Mouse (Mus musculus) gastrocnemius, postnatal 36 days (tissue): ENCODE results near the gene Ganab. TPM values are rescaled to one million over a fixed set of nuclear protein-coding genes. Genes with fewer than 3 reads are reported as not detected.

Experiments used
- DNase-seq, 2 experiments: peaks; one replicate each; pipeline ENCODE4 v3.0.0; 2022
- intact Hi-C: fragments of 180-260 bp; cut with DNase I; formaldehyde crosslinking; loops from one replicate; pipeline ENCODE4 v1.15.1; 2025
- microRNA-seq, 2 experiments: library from miRNA; unstranded; fragments of <30 nt; microRNA quantifications; one replicate each; pipeline ENCODE4 v1.2.0; 2021
- total RNA-seq, 2 experiments: library from RNA; stranded (reverse); gene quantifications; 2 replicates each; pipeline ENCODE4 v1.2.3; 2021

Ganab gene
- total RNA-seq, 2 experiments from 2014 or later: 19.3 to 19.9 TPM

DNA sequence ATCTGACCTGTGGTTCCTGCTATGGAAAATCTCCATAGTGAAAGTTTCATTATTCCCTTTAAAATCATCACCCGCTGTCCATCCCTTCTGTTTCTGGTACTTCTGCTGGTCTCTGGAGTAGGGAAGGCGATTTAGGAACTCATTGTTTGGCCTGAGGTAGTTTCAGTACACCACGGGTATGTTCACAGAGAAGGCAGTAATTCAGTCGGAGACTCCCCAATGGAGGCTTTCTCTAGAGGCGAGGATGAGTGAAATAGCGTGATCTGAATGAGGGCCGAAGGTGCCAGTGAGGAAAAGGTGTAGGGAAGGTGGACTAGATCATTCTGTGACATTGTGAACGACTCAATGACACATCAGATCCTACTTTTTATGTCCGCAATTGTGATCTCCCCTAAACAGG, 56.3 kb downstream of the Ganab start:
- DNase-seq: no peak
- intact Hi-C loops: no loop called here

DNA sequence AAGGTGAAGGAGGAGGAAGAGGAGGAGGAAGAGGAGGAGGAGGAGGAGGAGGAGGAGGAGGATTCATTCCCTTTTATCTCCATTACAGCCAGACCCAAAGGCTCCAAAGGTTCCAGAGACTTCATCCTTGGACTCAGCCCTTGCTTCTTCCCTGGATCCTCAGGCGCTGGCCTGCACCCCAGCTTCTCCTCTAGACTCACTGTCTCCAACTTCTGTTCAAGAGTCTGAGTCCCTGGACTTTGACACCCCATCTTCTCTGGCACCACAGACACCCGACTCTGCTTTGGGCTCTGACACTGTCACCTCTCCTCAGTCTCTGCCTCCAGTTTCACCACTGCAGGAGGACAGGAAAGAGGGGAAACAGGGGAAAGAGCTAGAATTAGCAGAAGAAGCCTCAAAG, 64.4 kb downstream of the Ganab start:
- intact Hi-C loops: no loop called here
- DNase-seq: no peak

DNA sequence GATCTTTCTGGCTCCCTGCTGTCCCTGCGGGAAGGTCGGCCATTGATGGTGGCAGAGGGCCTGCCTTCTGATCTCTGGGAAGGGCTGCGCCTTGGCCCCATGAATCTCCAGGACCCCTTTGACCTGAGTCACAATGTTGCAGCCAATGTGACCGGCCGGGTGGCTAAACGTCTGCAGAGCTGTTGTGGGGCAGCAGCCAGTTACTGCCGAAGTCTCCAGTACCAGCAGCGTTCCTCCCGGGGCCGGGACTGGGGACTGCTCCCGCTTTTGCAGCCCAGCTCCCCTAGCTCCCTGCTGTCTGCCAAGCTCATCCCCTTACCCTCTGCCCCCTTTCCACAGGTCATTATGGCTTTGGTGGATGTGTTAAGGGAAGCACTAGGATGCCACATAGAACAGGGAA, 67.2 kb downstream of the Ganab start:
- DNase-seq: no peak

DNA sequence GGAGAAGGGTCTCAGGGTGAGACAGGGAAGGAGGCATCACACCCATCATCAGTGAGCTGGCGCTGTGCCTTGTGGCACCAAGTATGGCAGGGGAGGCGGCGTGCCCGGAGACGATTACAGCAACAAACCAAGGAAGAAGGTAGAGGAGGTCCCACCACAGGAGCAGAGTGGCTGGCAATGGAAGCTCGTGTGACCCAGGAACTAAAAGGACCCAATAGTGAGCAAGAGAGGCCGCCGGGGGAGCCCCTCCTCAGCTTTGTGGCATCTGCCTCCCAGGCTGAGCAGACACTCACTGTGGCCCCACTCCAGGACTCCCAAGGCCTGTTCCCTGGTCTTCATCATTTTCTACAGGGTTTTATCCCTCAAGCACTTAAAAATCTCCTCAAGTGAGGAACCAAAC, 67.9 kb downstream of the Ganab start:
- DNase-seq: peak in 1 of 2 experiments; percentile 38
- intact Hi-C loops: no loop called here

More for the DNA sequence above, 67.2 kb downstream of the Ganab start:
- intact Hi-C loops: no loop called here

DNA sequence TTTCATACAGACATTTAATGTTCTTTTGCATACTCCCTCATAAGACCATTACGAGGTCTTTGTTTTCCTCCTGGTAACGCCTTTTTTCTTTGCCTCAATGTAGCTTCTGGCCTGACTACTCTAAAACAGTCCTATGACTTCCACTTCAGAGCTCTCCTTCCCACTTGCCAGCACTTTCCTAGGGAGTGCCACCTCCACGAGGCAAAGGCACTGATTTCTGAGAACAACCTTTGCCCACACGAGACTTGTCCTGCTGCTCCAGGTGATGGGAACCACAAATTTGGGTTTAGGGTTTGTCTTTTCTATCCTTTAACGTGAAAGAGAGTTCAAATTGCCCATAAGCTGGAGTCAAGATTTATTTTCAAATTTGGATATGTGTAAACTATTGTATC, 68.3 kb downstream of the Ganab start:
- intact Hi-C loops: no loop called here
- DNase-seq: no peak

Small RNA genes lying within 50 kb of the gene (microRNA-seq; reads per million reads assigned to microRNA genes)
- 0 reads per million in 2 experiments for gene Mir5136

Other genes starting within 250 kb of the Ganab start
- not detected for gene Chrm1, start 234.3 kb upstream of the Ganab start, total RNA-seq
- gene Slc3a2, start 174.7 kb upstream of the Ganab start, total RNA-seq: 10 to 100 TPM; 27.9 to 30.0 TPM
- gene Wdr74, start 162.2 kb upstream of the Ganab start, total RNA-seq: 10 to 100 TPM; 15.2 to 20.4 TPM
- under 1 TPM in 1 of 2 experiments, not detected in 1; 0.66 TPM for gene 1700092M07Rik, start 157.4 kb upstream of the Ganab start, total RNA-seq
- 10 to 100 TPM; 19.0 to 19.9 TPM for gene Stx5a, start 156.7 kb upstream of the Ganab start, total RNA-seq
- 10 to 100 TPM; 24.1 to 32.9 TPM for gene Nxf1, start 141.0 kb upstream of the Ganab start, total RNA-seq
- 10 to 100 TPM; 79.6 to 84.2 TPM for gene Tmem223, start 127.1 kb upstream of the Ganab start, total RNA-seq
- gene Tmem179b, start 123.6 kb upstream of the Ganab start, total RNA-seq: 1 to 10 TPM; 6.1 to 8.2 TPM
- gene Taf6l, start 111.7 kb upstream of the Ganab start, total RNA-seq: 1 to 10 TPM; 4.6 to 4.9 TPM
- 10 to 100 TPM; 32.0 to 35.4 TPM for gene Polr2g, start 99.5 kb upstream of the Ganab start, total RNA-seq
- gene Zbtb3, start 95.5 kb upstream of the Ganab start, total RNA-seq: under 1 TPM; 0.42 to 0.74 TPM
- gene Ttc9c, start 78.7 kb upstream of the Ganab start, total RNA-seq: 1 to 10 TPM; 9.2 TPM
- 10 to 100 TPM; 31.0 to 36.6 TPM for gene Hnrnpul2, start 78.1 kb upstream of the Ganab start, total RNA-seq
- 1 to 10 TPM in 1 of 2 experiments, not detected in 1; 1.4 TPM for gene AC129217.1, start 68.3 kb upstream of the Ganab start, total RNA-seq
- gene Bscl2, start 60.6 kb upstream of the Ganab start, total RNA-seq: 10 to 100 TPM; 15.9 to 17.8 TPM
- gene Gng3, start 58.9 kb upstream of the Ganab start, total RNA-seq: not detected
- gene Lrrn4cl, start 47.3 kb upstream of the Ganab start, total RNA-seq: 1 to 10 TPM; 5.8 to 8.8 TPM
- 100 to 1,000 TPM; 197 to 321 TPM for gene Ubxn1, start 26.6 kb upstream of the Ganab start, total RNA-seq
- gene Uqcc3, start 17.1 kb upstream of the Ganab start, total RNA-seq: 10 to 100 TPM; 56.4 to 67.2 TPM
- 1 to 10 TPM; 3.5 TPM for gene Lbhd1, start 14.3 kb upstream of the Ganab start, total RNA-seq
- not detected for gene Gm49403, start 14.1 kb upstream of the Ganab start, total RNA-seq
- gene 1810009A15Rik, start 9.2 kb upstream of the Ganab start, total RNA-seq: 10 to 100 TPM; 15.6 to 17.1 TPM
- under 1 TPM in 1 of 2 experiments, not detected in 1; 0.84 TPM for gene Gm49416, start 9.1 kb upstream of the Ganab start, total RNA-seq
- gene Ints5, start 5.1 kb upstream of the Ganab start, total RNA-seq: 1 to 10 TPM; 8.4 to 9.4 TPM
- gene B3gat3, start 22.3 kb downstream of the Ganab start, total RNA-seq: 10 to 100 TPM; 28.3 to 31.2 TPM
- 10 to 100 TPM in 1 of 2 experiments, 1 to 10 TPM in 1; 6.9 to 11.0 TPM for gene Rom1, start 31.3 kb downstream of the Ganab start, total RNA-seq
- gene Eml3, start 31.5 kb downstream of the Ganab start, total RNA-seq: 1 to 10 TPM; 5.1 to 7.3 TPM
- 10 to 100 TPM; 19.4 to 24.1 TPM for gene Mta2, start 43.8 kb downstream of the Ganab start, total RNA-seq
- gene Tut1, start 55.8 kb downstream of the Ganab start, total RNA-seq: 1 to 10 TPM; 6.0 to 7.7 TPM
- 100 to 1,000 TPM; 441 to 447 TPM for gene Eef1g, start 69.0 kb downstream of the Ganab start, total RNA-seq
- 100 to 1,000 TPM; 171 to 208 TPM for gene Ahnak, start 91.2 kb downstream of the Ganab start, total RNA-seq
- gene Scgb1a1, start 189.9 kb downstream of the Ganab start, total RNA-seq: not detected
- 10 to 100 TPM; 30.2 to 32.2 TPM for gene Asrgl1, start 237.6 kb downstream of the Ganab start, total RNA-seq